Comparison of ENCODE assay signal across 17 mouse cellular contexts in the genomic region with DNA sequence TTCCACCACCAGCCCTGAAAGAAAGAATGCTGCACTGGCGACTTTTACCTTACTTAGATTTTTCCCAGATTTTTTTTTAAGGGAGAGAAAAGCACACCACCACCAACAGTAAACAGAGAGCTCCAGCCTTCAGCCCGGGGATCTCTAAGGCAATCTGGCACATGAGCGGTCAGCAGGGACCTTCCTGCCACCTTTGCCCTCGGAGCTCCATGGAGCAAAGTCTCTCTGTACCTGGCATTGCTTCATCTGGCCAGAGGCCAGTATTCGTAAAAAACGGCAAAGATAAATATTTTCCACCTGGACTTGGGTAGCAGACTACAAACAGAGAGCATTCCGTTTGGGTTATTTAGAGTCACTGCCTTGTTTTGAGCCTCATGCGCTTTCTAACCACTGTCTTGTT. TPM values are rescaled to one million over a fixed set of nuclear protein-coding genes. Genes with fewer than 3 reads are reported as not detected.
DNase-seq lines count a peak whose midpoint lies in the region; ATAC-seq lines count a peak whose summit lies in the region.
"Had no signal": no experiment of that assay in that cellular context is flagged by ENCODE, and none has a peak within 500 bp of the region (broad histone marks: within the 10 kb centered on the region; RNA-seq: fewer than 3 reads in every experiment).

No protein-coding gene starts in this region.

- H3K4me3 ChIP-seq in liver, embryonic 13.5 days (replicated peaks) = no peak overlapping the region
- H3K4me3 ChIP-seq in forebrain, embryonic 14.5 days (ENCODE audit: low read depth, low read length) = no peak overlapping the region
- H3K4me3 ChIP-seq: embryonic facial prominence, embryonic 12.5 days; heart, embryonic 12.5 days; megakaryocyte, embryonic 14.5 days had no signal

- 0 out of 2 replicates have a peak overlapping the region, but pooled peaks have one; percentile 24 for H3K4me2 ChIP-seq in liver, embryonic 13.5 days
- no peak overlapping the region for H3K4me2 ChIP-seq in forebrain, embryonic 14.5 days (ENCODE audit: low read length)
- H3K4me2 ChIP-seq: embryonic facial prominence, embryonic 12.5 days; heart, embryonic 12.5 days; lung, embryonic 14.5 days had no signal

- H3K9ac ChIP-seq in liver, embryonic 13.5 days = no peak overlapping the region
- H3K9ac ChIP-seq in forebrain, embryonic 14.5 days (ENCODE audit: low read length) = no peak overlapping the region
- H3K9ac ChIP-seq: embryonic facial prominence, embryonic 12.5 days; heart, embryonic 12.5 days; lung, embryonic 14.5 days had no signal

- 47% methylated on average over 8 of the region's 8 CpGs for WGBS in liver, embryonic 13.5 days (ENCODE audit: insufficient replicate concordance)
- WGBS in forebrain, embryonic 14.5 days = 77% methylated on average over 8 of the region's 8 CpGs

- peak overlapping the region; percentile 77 for H3K27ac ChIP-seq in liver, embryonic 13.5 days
- H3K27ac ChIP-seq in forebrain, embryonic 14.5 days (ENCODE audit: low read depth, low read length) = no peak overlapping the region
- H3K27ac ChIP-seq: embryonic facial prominence, embryonic 12.5 days; hindbrain, postnatal 0 days had no signal

- peak; percentile 73 for DNase-seq in adrenal gland, postnatal 10 days
- DNase-seq in adrenal gland, adult 18-20 months (ENCODE audit: low spot score in 2 of 2) = no peak
- DNase-seq in adrenal gland, postnatal 25 days = peak; percentile 29
- DNase-seq in kidney, postnatal 10 days = peak; percentile 80
- DNase-seq in liver, embryonic 13.5 days = no peak
- DNase-seq in frontal cortex, postnatal 36 days (ENCODE audit: low spot score in 2 of 2) = no peak
- no peak for DNase-seq in forebrain, embryonic 14.5 days (ENCODE audit: low spot score)
- DNase-seq in layer of hippocampus, adult 11-12 months (ENCODE audit: low spot score) = no peak
- DNase-seq: cerebellum, adult 18-20 months; heart, postnatal 36 days; lung, embryonic 14.5 days; thymus, postnatal 14 days had no signal

- peak; percentile 70 for ATAC-seq in liver, embryonic 13.5 days (ENCODE audit: low read depth)
- ATAC-seq in forebrain, embryonic 14.5 days = no peak
- ATAC-seq: hindbrain, postnatal 0 days had no signal

- H3K36me3 ChIP-seq in liver, embryonic 13.5 days = no peaks in the 10 kb centered on the region
- no peaks in the 10 kb centered on the region for H3K36me3 ChIP-seq in forebrain, embryonic 14.5 days (ENCODE audit: control insufficient read depth, insufficient read depth, low read length)
- H3K36me3 ChIP-seq: embryonic facial prominence, embryonic 12.5 days; heart, embryonic 12.5 days had no signal

- H3K4me1 ChIP-seq in liver, embryonic 13.5 days (replicated peaks) = peaks cover 2% of the 10 kb centered on the region; the same call in 1 of the 2 replicates
- H3K4me1 ChIP-seq in forebrain, embryonic 14.5 days (ENCODE audit: control insufficient read depth, insufficient read depth, low read length) = no peaks in the 10 kb centered on the region
- H3K4me1 ChIP-seq: heart, embryonic 12.5 days; megakaryocyte, embryonic 14.5 days had no signal

- no peaks in the 10 kb centered on the region for H3K9me3 ChIP-seq in liver, embryonic 13.5 days (replicated peaks)
- H3K9me3 ChIP-seq in forebrain, embryonic 14.5 days (replicated peaks; ENCODE audit: control insufficient read depth, low read length) = no peaks in the 10 kb centered on the region
- H3K9me3 ChIP-seq: embryonic facial prominence, embryonic 12.5 days; heart, embryonic 12.5 days; megakaryocyte, embryonic 14.5 days had no signal

- no peaks in the 10 kb centered on the region for H3K27me3 ChIP-seq in liver, embryonic 13.5 days
- no peaks in the 10 kb centered on the region for H3K27me3 ChIP-seq in forebrain, embryonic 14.5 days (replicated peaks; ENCODE audit: control insufficient read depth, insufficient read depth, low read length)
- H3K27me3 ChIP-seq: CH12.LX; embryonic facial prominence, embryonic 12.5 days had no signal

RNA-seq across cellular contexts. Expression of gene Dio3, which starts 58.4 kb away (rescaled TPM):
- 1 to 10 TPM; 1.5 to 1.7 TPM for total RNA-seq in adrenal gland, postnatal 10 days (2021)
- total RNA-seq in adrenal gland, adult 18-20 months (2021) = under 1 TPM; 0.23 to 0.48 TPM
- total RNA-seq in adrenal gland, postnatal 25 days (2021) = 2.3 and 2.6 TPM in 2 replicates
- polyA plus RNA-seq in liver, embryonic 13.5 days (2015; fragmentation: Nextera tagmentation; extraction: Ambion mirVana) = 0.09 and 0.12 TPM in 2 replicates
- polyA plus RNA-seq in forebrain, embryonic 14.5 days (2014; fragmentation: Nextera tagmentation; extraction: Ambion mirVana) = 1.1 and 1.3 TPM in 2 replicates
- total RNA-seq: CH12.LX; heart, postnatal 36 days had no signal

Comparison
In these comparisons a context has a peak if more than half of its experiments do, and no peak if none do; other contexts are left out.
1. DNase-seq: peak in adrenal gland, postnatal 10 days (single experiment), adrenal gland, postnatal 25 days (single experiment) and kidney, postnatal 10 days (single experiment); none in adrenal gland, adult 18-20 months (0 of 2), liver, embryonic 13.5 days (single experiment), frontal cortex, postnatal 36 days (0 of 2), forebrain, embryonic 14.5 days (single experiment) and layer of hippocampus, adult 11-12 months (single experiment).